Mouse (Mus musculus) G1E-ER4 (cell line): ENCODE data around the gene Gm21883. TPM values are rescaled to one million over a fixed set of nuclear protein-coding genes. Genes with fewer than 3 reads are reported as not detected.
"Not testable (repeated sequence)": the region's sequence is repeated elsewhere in the genome, so short reads cannot be mapped to it uniquely, and the experiment has no call there.

Experiments used
- GATA1 ChIP-seq: IDR thresholded peaks from one replicate; pipeline ENCODE4 v1.8.0; 2012; ENCODE audit warnings: low read length, inconsistent platforms
- polyA plus RNA-seq: library from polyadenylated mRNA; stranded (reverse); fragments of >175 nt; gene quantifications from 2 replicates; pipeline ENCODE4 v1.2.3, GENCODE M21; 2012

Gene Gm21883
- polyA plus RNA-seq = not detected in 2 replicates

DNA sequence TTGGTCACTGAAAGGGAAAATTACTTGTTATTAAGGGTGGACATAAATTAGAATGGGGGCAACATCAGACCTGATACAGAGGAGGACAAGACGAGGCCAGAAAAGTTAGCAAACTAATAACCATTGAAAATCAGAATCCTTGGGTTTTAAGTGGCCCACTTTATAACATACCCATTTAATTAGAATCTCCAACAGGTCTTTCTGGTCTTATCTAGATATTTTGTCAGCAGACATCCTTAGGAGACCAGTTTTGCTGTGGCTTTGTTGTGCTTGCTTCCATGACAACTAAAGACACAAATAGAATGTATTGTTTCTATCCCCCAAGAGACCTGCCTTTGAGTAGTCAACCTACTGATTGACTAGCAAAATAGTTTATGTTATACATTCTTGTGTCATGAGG lies at the start of gene Gm21883:
Gene Gm21883, minus strand, starts transcription at position 101 of the 400 bp plus-strand sequence.
- TF ChIP-seq GATA1 = not testable (repeated sequence)

DNA sequence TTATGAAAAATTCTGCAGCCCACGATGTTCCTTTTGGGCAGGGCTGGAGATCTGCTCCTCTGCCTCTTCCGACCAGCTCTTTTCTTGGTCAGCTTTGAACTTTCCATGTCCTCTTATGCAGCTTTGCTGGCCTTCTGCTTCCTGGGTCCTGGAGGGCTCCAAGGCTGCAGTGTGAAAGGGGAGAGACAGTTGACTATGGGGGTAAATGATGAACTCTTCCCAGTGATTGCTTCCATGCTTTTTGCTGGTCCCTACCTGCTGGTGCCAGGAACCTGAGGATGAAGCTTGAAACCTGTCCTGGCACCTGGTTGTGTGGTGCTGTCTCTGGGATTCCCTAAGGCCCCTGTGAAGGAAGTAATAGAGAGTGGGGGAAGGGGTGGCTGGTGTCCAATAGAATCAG lies 44.7 kb upstream of the Gm21883 start, which contains the start of gene Spin2e:
Gene Spin2e, minus strand, starts transcription at position 101 of the 400 bp plus-strand sequence.
- TF ChIP-seq GATA1 = not testable (repeated sequence)

Other genes with a start within 250 kb of the Gm21883 start
- gene Btbd35f26, start 237.8 kb downstream of the Gm21883 start, polyA plus RNA-seq = not detected in 2 replicates
- gene Btbd35f19, start 190.4 kb downstream of the Gm21883 start, polyA plus RNA-seq = not detected in 2 replicates
- gene Spin2e, start 44.6 kb upstream of the Gm21883 start, polyA plus RNA-seq = not detected in 2 replicates
- gene Btbd35f25, start 142.9 kb upstream of the Gm21883 start, polyA plus RNA-seq = not detected in 2 replicates